Mouse (Mus musculus) lung, adult 18-20 months (tissue): ENCODE results near the gene Slc17a5.
"Not testable (repeated sequence)": the region's sequence is repeated elsewhere in the genome, so short reads cannot be mapped to it uniquely, and the experiment has no call there.

Source experiments
- DNase-seq, 2 experiments: peaks; one replicate each; pipeline ENCODE4 v3.0.0; 2022; ENCODE audit warnings: mixed read lengths in 2 of 2

The Slc17a5 gene

GRCm38 (mm10) chr9:78558586-78559214 is 29.1 kb downstream of the Slc17a5 start:
- no peak for DNase-seq

- DNase-seq, result no peak
Measured at GRCm38 (mm10) chr9:78557041-78557440, 30.8 kb downstream of the Slc17a5 start.

GRCm38 (mm10) chr9:78552984-78553383 is 34.9 kb downstream of the Slc17a5 start:
- DNase-seq, result peak; percentile 73 to 75

- DNase-seq, result peak in 1 of 2 experiments; percentile 38
Measured at GRCm38 (mm10) chr9:78551761-78552160, 36.1 kb downstream of the Slc17a5 start.

- no peak for DNase-seq
Measured at GRCm38 (mm10) chr9:78547742-78548141, 40.1 kb downstream of the Slc17a5 start.

- DNase-seq, result no peak
Measured at GRCm38 (mm10) chr9:78546944-78547343, 40.9 kb downstream of the Slc17a5 start.

- DNase-seq, result no peak
Measured at GRCm38 (mm10) chr9:78541758-78542157, 46.1 kb downstream of the Slc17a5 start.

GRCm38 (mm10) chr9:78538421-78538820 is 49.4 kb downstream of the Slc17a5 start:
- DNase-seq, result no peak

GRCm38 (mm10) chr9:78537154-78537873 is 50.5 kb downstream of the Slc17a5 start:
- DNase-seq, result no peak

- DNase-seq, result no peak
Measured at GRCm38 (mm10) chr9:78534606-78535005, 53.2 kb downstream of the Slc17a5 start.

- peak; percentile 87 to 90 for DNase-seq
Measured at GRCm38 (mm10) chr9:78533296-78533935, 54.4 kb downstream of the Slc17a5 start.

- peak in 1 of 2 experiments; percentile 53 for DNase-seq
Measured at GRCm38 (mm10) chr9:78532341-78532819, 55.5 kb downstream of the Slc17a5 start.

- no peak for DNase-seq
Measured at GRCm38 (mm10) chr9:78531816-78532215, 56.0 kb downstream of the Slc17a5 start.

- DNase-seq, result peak; percentile 79 to 82
Measured at GRCm38 (mm10) chr9:78527767-78528381, 60.0 kb downstream of the Slc17a5 start.

GRCm38 (mm10) chr9:78527301-78527761 is 60.5 kb downstream of the Slc17a5 start:
- DNase-seq, result peak; percentile 81 to 89

GRCm38 (mm10) chr9:78526206-78526605 is 61.6 kb downstream of the Slc17a5 start:
- no peak for DNase-seq

GRCm38 (mm10) chr9:78525451-78526135 is 62.2 kb downstream of the Slc17a5 start:
- DNase-seq, result no peak

GRCm38 (mm10) chr9:78521689-78522088 is 66.2 kb downstream of the Slc17a5 start:
- peak in 1 of 2 experiments; percentile 44 for DNase-seq

GRCm38 (mm10) chr9:78520780-78521601 is 66.8 kb downstream of the Slc17a5 start:
- peak; percentile 67 to 85 for DNase-seq

- peak in 1 of 2 experiments; percentile 68 for DNase-seq
Measured at GRCm38 (mm10) chr9:78520127-78520779, 67.6 kb downstream of the Slc17a5 start.

- DNase-seq, result not testable (repeated sequence)
Measured at GRCm38 (mm10) chr9:78517237-78517636, 70.6 kb downstream of the Slc17a5 start.
